Mouse (Mus musculus) midbrain, embryonic 14.5 days (tissue): ENCODE results near the gene Fezf2. TPM values are rescaled to one million over a fixed set of nuclear protein-coding genes. Genes with fewer than 3 reads are reported as not detected.

Experiments used
- ATAC-seq: fragments of 200-750 bp; cut with Nextera tagmentation; 2 replicates; pipeline ENCODE4 v1.8.0; 2017; ENCODE audit warnings: moderate number of reproducible peaks, moderate library complexity; ENCODE audit not compliant: low FRiP score, low TSS enrichment
- DNase-seq: peaks from one replicate; pipeline ENCODE4 v3.0.0-alpha.2; 2015
- H3K27ac ChIP-seq: fragments of 300-500 bp; sonication (generic); replicated peaks from 2 replicates; pipeline ENCODE4 v1.5.1; 2014; ENCODE audit warnings: mild to moderate bottlenecking, low read depth, low read length, moderate library complexity
- H3K27me3 ChIP-seq: fragments of 300-500 bp; sonication (generic); 2 replicates; pipeline ENCODE4 v1.6.1; 2014; ENCODE audit warnings: low read length, control low read depth, mixed read lengths; ENCODE audit not compliant: control insufficient read depth, insufficient read depth
- H3K36me3 ChIP-seq: fragments of 300-500 bp; sonication (generic); 2 replicates; pipeline ENCODE4 v1.6.1; 2014; ENCODE audit warnings: low read length, control low read depth; ENCODE audit not compliant: control insufficient read depth, insufficient read depth
- H3K4me1 ChIP-seq: fragments of 300-500 bp; sonication (generic); 2 replicates; pipeline ENCODE4 v1.6.1; 2014; ENCODE audit warnings: mild to moderate bottlenecking, antibody characterized with exemption, low read length, control low read depth; ENCODE audit not compliant: control insufficient read depth, insufficient read depth
- H3K4me2 ChIP-seq: fragments of 300-500 bp; sonication (generic); 2 replicates; pipeline ENCODE4 v1.6.1; 2014; ENCODE audit warnings: mild to moderate bottlenecking, low read length, moderate library complexity
- H3K4me3 ChIP-seq: fragments of 300-500 bp; sonication (generic); replicated peaks from 2 replicates; pipeline ENCODE4 v1.5.1; 2014; ENCODE audit warnings: low read depth, low read length
- H3K9ac ChIP-seq: fragments of 300-500 bp; sonication (generic); replicated peaks from 2 replicates; pipeline ENCODE4 v1.6.1; 2014; ENCODE audit warnings: mild to moderate bottlenecking, low read length, moderate library complexity
- H3K9me3 ChIP-seq: fragments of 300-500 bp; sonication (generic); 2 replicates; pipeline ENCODE4 v1.6.1; 2016; ENCODE audit warnings: low read length, control low read depth, mixed read lengths; ENCODE audit not compliant: control insufficient read depth
- WGBS: fragments of 180-500 bp; shearing (Covaris S2); extraction: QIAGEN DNeasy Blood & Tissue Kit; methylation state at CpG from one replicate; pipeline ENCODE4 v1.1.7; 2014; 5-methylcytosine and 5-hydroxymethylcytosine counted together
- polyA plus RNA-seq: library from polyadenylated mRNA; unstranded; fragments of >200 nt; fragmentation: Nextera tagmentation; extraction: Ambion mirVana; gene quantifications from 2 replicates; pipeline ENCODE4 v1.2.1, GENCODE M21; 2014

Gene Fezf2
- polyA plus RNA-seq, result 0.09 TPM in 1 of 2 replicates, not detected in the other

GRCm38 (mm10) chr14:12348089-12348488, at the start of gene Fezf2:
Fezf2 (minus strand) TSS chr14:12348189.
- Histone ChIP-seq H3K27me3 (peaks cover 98% of the 10 kb centered on the region), H3K4me1 (0 out of 2 replicates have a peak, but pooled peaks cover 4% of the 10 kb centered on the region), H3K9ac (no peak within 1 kb of the TSS), H3K4me3 (no peak within 1 kb of the TSS), H3K4me2 (no peak within 1 kb of the TSS), H3K27ac (no peak within 1 kb of the TSS), H3K9me3 (no peaks in the 10 kb centered on the region), H3K36me3 (no peaks in the 10 kb centered on the region)
- WGBS, result 6% methylated on average over 2 of the region's 2 CpGs
- DNase-seq (no peak), ATAC-seq (no peak)

DNA sequence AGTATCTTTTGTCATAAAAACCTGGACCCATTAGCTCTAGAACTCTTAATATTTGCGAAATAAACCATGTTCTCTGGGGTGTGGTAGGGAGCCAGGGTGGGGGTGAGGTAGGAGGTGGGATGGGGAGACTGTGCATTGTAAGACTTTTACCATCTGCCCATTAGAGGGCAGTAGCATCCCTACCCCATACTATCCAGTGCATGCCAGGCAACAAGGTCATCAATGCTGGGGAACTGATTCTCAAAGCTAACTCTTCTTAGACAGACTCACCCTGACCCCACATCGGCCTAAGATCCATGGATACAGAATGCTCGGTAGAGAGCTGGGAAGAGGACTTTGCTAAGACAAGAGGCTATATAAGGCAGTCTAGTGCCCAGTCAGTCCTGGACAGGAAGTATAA, 49.6 kb upstream of the Fezf2 start:
- DNase-seq (no peak), ATAC-seq (no peak)
- Histone ChIP-seq H3K36me3 (no peaks in the 10 kb centered on the region), H3K27me3 (peaks cover 84% of the 10 kb centered on the region), H3K4me3 (no peak overlapping the region), H3K9me3 (no peaks in the 10 kb centered on the region), H3K4me1 (0 out of 2 replicates have a peak, but pooled peaks cover 8% of the 10 kb centered on the region), H3K27ac (no peak overlapping the region), H3K9ac (no peak overlapping the region), H3K4me2 (no peak overlapping the region)
- WGBS, result 73% methylated on average over 3 of the region's 3 CpGs

DNA sequence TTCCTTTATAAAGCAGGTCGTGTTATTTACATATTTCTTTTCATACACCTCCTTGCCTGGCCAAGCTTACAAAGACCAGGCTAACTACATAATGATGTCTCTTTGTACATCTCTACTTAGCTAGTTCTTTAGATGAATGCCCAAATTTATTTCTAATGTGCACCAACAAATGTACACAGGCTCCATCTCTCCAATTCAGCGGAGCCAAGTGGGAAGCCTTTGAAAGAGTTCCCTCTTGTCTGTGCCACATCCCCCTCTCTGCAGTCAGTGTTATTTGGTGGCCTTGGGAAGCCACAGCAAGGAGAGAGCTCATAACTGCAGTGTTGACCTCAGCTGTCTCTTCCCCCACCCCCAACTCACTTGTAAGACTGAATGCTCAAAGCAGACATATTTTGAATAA, 46.3 kb upstream of the Fezf2 start:
- 44% methylated on average over 2 of the region's 2 CpGs for whole genome bisulfite sequencing
- Histone ChIP-seq H3K4me2 (no peak overlapping the region), H3K27me3 (peaks cover 92% of the 10 kb centered on the region), H3K9me3 (no peaks in the 10 kb centered on the region), H3K4me3 (no peak overlapping the region), H3K27ac (no peak overlapping the region), H3K36me3 (no peaks in the 10 kb centered on the region), H3K4me1 (peaks cover 19% of the 10 kb centered on the region; the same call in 1 of the 2 replicates), H3K9ac (no peak overlapping the region)
- ATAC-seq, result no peak
- DNase-seq, result no peak

DNA sequence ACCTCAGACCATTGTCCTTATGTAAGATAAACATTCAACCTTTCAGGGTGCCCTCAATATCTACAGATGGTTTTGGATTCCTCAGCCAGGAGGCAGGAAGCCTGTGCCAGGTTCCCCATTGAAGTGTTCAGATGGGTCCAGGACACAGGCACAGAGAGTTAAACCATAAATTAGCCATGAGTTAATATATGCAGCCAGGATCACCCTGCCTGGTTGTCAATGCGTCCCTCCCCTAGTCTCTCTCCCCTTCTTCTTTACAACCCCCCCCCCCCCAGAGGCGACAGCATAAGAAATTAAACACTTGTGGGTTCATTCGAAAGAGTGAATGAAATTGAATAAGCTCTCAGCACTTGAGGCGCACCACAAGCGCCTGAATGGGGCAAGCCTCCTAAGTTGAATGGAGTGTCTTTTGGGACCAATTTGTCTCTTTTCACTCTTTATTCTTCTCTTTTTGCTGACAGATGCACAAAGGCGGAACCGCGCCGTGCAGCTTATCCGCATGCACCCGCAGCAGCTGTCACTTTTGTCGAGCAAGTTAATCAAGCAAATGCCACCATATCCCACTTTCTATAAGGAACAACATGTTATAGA, 45.4 kb upstream of the Fezf2 start:
- ATAC-seq, result peak; percentile 69
- H3K4me3 ChIP-seq, result no peak overlapping the region
- WGBS, result 3% methylated on average over 12 of the region's 12 CpGs
- H3K9ac ChIP-seq, result no peak overlapping the region
- H3K9me3 ChIP-seq, result no peaks in the 10 kb centered on the region
- DNase-seq, result peak; percentile 80
- H3K27ac ChIP-seq, result no peak overlapping the region
- H3K4me1 ChIP-seq, result peaks cover 29% of the 10 kb centered on the region
- H3K4me2 ChIP-seq, result no peak overlapping the region
- peaks cover 92% of the 10 kb centered on the region for H3K27me3 ChIP-seq
- no peaks in the 10 kb centered on the region for H3K36me3 ChIP-seq

DNA sequence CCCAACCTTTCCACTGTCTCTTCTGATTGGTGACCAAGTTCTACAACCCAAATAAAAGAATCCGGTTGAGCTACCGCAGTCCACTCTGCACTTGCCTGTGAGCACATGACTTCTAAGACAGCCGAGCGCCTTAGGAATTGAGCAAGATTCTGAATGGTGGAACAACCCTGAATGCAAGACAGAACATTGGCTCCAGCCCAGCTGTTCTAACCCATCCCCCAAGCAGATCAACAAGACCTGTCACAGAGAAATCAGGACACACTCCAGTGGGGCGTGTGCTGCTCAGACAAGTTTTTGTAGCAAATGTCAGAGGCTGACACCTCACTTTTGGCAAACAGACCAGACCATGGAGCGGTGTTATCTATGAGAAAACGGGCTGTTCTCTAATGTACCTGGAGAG, 43.2 kb upstream of the Fezf2 start:
- H3K4me3 ChIP-seq, result no peak overlapping the region
- no peaks in the 10 kb centered on the region for H3K36me3 ChIP-seq
- no peaks in the 10 kb centered on the region for H3K9me3 ChIP-seq
- WGBS, result 32% methylated on average over 7 of the region's 7 CpGs
- no peak overlapping the region for H3K4me2 ChIP-seq
- no peak overlapping the region for H3K9ac ChIP-seq
- H3K27me3 ChIP-seq, result peaks cover 92% of the 10 kb centered on the region
- ATAC-seq, result no peak
- DNase-seq, result peak; percentile 35
- H3K27ac ChIP-seq, result no peak overlapping the region
- peaks cover 32% of the 10 kb centered on the region for H3K4me1 ChIP-seq

GRCm38 (mm10) chr14:12388806-12389436, 40.9 kb upstream of the Fezf2 start:
- WGBS, result 5% methylated on average over 14 of the region's 14 CpGs
- Histone ChIP-seq H3K36me3 (no peaks in the 10 kb centered on the region), H3K4me3 (no peak overlapping the region), H3K27me3 (peaks cover 91% of the 10 kb centered on the region), H3K4me1 (peaks cover 30% of the 10 kb centered on the region), H3K9ac (no peak overlapping the region), H3K27ac (no peak overlapping the region), H3K4me2 (0 out of 2 replicates have a peak overlapping the region, but pooled peaks have one; percentile 10), H3K9me3 (no peaks in the 10 kb centered on the region)
- DNase-seq (peak; percentile 79), ATAC-seq (0 out of 2 replicates have a peak, but pooled peaks have one; percentile 31)

GRCm38 (mm10) chr14:12388192-12388795, 40.3 kb upstream of the Fezf2 start:
- ATAC-seq (no peak), DNase-seq (peak; percentile 50)
- WGBS, result 11% methylated on average over 4 of the region's 4 CpGs
- Histone ChIP-seq H3K27me3 (peaks cover 97% of the 10 kb centered on the region), H3K4me1 (peaks cover 30% of the 10 kb centered on the region), H3K9me3 (no peaks in the 10 kb centered on the region), H3K9ac (no peak overlapping the region), H3K4me3 (no peak overlapping the region), H3K4me2 (no peak overlapping the region), H3K36me3 (no peaks in the 10 kb centered on the region), H3K27ac (no peak overlapping the region)

DNA sequence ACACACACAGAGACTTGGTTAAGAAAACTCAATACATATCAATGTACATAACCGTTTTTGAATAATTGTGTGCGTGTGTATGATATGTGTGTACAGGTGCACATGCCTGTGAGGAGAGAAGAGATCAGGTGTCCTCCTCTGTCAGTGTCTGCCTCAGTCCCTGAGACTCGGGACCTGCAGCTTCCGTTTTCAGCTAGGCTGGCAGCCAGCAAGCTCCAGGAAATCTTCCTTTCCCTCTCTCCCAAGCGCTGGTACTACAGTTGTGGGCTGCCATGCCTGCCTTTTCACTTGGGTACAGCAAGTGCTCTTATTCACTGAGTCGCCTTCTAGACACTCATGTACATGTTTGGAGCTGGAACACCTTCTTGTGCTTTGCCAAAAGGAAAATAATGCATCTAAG, 39.2 kb upstream of the Fezf2 start:
- ATAC-seq (no peak), DNase-seq (no peak)
- Histone ChIP-seq H3K36me3 (no peaks in the 10 kb centered on the region), H3K27ac (no peak overlapping the region), H3K9ac (no peak overlapping the region), H3K9me3 (no peaks in the 10 kb centered on the region), H3K4me3 (no peak overlapping the region), H3K4me2 (no peak overlapping the region), H3K4me1 (peaks cover 23% of the 10 kb centered on the region), H3K27me3 (peaks cover 98% of the 10 kb centered on the region)
- 63% methylated on average over 6 of the region's 6 CpGs for WGBS
